Mouse (Mus musculus): ENCODE data around the gene Zfp280c. TPM values are rescaled to one million over a fixed set of nuclear protein-coding genes. Genes with fewer than 3 reads are reported as not detected.
A peak's percentile ranks its signal among the peaks of the same experiment; 100 is the strongest.

The Zfp280c gene
- polyA plus RNA-seq, 1 experiment from 2014 or later, result 5.0 TPM

GRCm38 (mm10) chrX:48525332-48525731 lies 69.0 kb downstream of the Zfp280c start:
- no peak for ATAC-seq
- DNase-seq (ENCODE audit: low spot score), result no peak
- TF ChIP-seq EP300 (IDR thresholded peaks at IDR 0.05) (no peak), CTCF (IDR thresholded peaks at IDR 0.05) (no peak)
- Histone ChIP-seq H3K4me2 (replicated peaks; ENCODE audit: low read depth, low read length) (no peak overlapping the region), H3K9ac (replicated peaks; ENCODE audit: low read depth) (no peak overlapping the region), H3K27ac (ENCODE audit: low read length) (no peak overlapping the region), H3K4me1 (ENCODE audit: insufficient read depth, low read depth, low read length) (no peaks in the 10 kb centered on the region), H3K36me3 (ENCODE audit: insufficient read depth, low read length) (no peaks in the 10 kb centered on the region), H3K4me3 (ENCODE audit: low read depth, low read length) (no peak overlapping the region), H3K9me3 (ENCODE audit: low read length) (no peaks in the 10 kb centered on the region), H3K27me3 (replicated peaks; ENCODE audit: insufficient read depth, low read length) (no peaks in the 10 kb centered on the region)
- WGBS, result 70% methylated on average over 1 of the region's 1 CpGs

DNA sequence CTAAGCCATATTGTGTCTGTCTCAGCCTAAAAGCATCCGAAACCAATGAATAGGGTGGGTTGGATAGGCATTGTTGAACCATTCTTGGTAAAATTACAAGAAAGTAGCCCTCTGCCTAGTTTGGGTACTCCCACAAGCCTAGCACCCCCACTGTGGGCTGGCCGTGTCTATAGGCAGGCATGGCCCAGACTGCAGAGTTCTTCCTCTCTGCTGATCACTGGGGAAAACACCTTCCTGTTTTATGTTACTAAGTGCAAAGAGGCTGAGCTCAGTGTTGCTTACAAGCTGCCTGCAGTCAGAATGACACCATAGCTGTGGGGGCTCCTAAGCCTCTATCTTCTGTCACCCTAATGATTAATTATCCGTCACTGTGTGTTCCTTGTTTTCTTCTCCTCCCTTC lies 70.8 kb downstream of the Zfp280c start:
- 52% methylated on average over 3 of the region's 3 CpGs for WGBS
- no peaks in the 10 kb centered on the region for H3K36me3 ChIP-seq (ENCODE audit: insufficient read depth, low read length)

DNA sequence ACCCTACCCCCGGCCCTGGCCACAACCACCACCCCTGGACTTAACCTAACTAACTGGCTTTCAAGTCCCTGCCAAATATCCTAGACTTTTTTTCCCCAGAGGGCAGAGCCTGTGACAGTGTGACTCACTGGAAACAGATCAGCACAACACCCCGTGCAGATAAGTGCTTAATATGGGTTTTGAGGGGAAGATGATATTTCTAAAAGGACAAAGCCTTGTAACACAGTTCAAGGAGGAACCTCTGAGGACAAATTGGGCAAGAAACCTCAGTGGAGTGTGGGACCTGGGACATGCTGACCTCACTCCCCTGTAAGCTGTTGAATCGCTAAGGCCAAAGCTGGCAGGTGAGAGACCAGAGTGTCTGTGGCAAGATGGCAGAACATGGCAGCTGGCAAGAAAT lies 72.7 kb downstream of the Zfp280c start:
- no peak overlapping the region for H3K27ac ChIP-seq (ENCODE audit: low read length)
- WGBS, result 73% methylated on average over 3 of the region's 3 CpGs
- no peak overlapping the region for H3K4me3 ChIP-seq (ENCODE audit: low read depth, low read length)
- H3K9ac ChIP-seq (replicated peaks; ENCODE audit: low read depth), result no peak overlapping the region
- DNase-seq (ENCODE audit: low spot score) (no peak), ATAC-seq (no peak)
- no peak for TF ChIP-seq CTCF (IDR thresholded peaks at IDR 0.05)
- no peak for TF ChIP-seq EP300 (IDR thresholded peaks at IDR 0.05)
- no peaks in the 10 kb centered on the region for H3K36me3 ChIP-seq (ENCODE audit: insufficient read depth, low read length)
- no peaks in the 10 kb centered on the region for H3K27me3 ChIP-seq (replicated peaks; ENCODE audit: insufficient read depth, low read length)
- no peaks in the 10 kb centered on the region for H3K9me3 ChIP-seq (ENCODE audit: low read length)
- no peak overlapping the region for H3K4me2 ChIP-seq (replicated peaks; ENCODE audit: low read depth, low read length)
- no peaks in the 10 kb centered on the region for H3K4me1 ChIP-seq (ENCODE audit: insufficient read depth, low read depth, low read length)

More for the DNA sequence above, 70.8 kb downstream of the Zfp280c start:
- H3K27me3 ChIP-seq (replicated peaks; ENCODE audit: insufficient read depth, low read length), result no peaks in the 10 kb centered on the region
- no peak overlapping the region for H3K27ac ChIP-seq (ENCODE audit: low read length)
- TF ChIP-seq EP300 (IDR thresholded peaks at IDR 0.05), result no peak
- TF ChIP-seq CTCF (IDR thresholded peaks at IDR 0.05), result no peak
- ATAC-seq, result no peak
- H3K9ac ChIP-seq (replicated peaks; ENCODE audit: low read depth), result no peak overlapping the region
- H3K4me3 ChIP-seq (ENCODE audit: low read depth, low read length), result no peak overlapping the region
- no peak for DNase-seq (ENCODE audit: low spot score)
- no peak overlapping the region for H3K4me2 ChIP-seq (replicated peaks; ENCODE audit: low read depth, low read length)
- H3K4me1 ChIP-seq (ENCODE audit: insufficient read depth, low read depth, low read length), result no peaks in the 10 kb centered on the region
- no peaks in the 10 kb centered on the region for H3K9me3 ChIP-seq (ENCODE audit: low read length)

GRCm38 (mm10) chrX:48519549-48520085 lies 74.7 kb downstream of the Zfp280c start:
- ATAC-seq (no peak), DNase-seq (ENCODE audit: low spot score) (no peak)
- no peaks in the 10 kb centered on the region for H3K9me3 ChIP-seq (ENCODE audit: low read length)
- peak overlapping the region; percentile 29 for H3K4me3 ChIP-seq (ENCODE audit: low read depth, low read length)
- H3K27ac ChIP-seq (ENCODE audit: low read length), result no peak overlapping the region
- H3K9ac ChIP-seq (replicated peaks; ENCODE audit: low read depth), result no peak overlapping the region
- peak overlapping the region; percentile 63 for H3K4me2 ChIP-seq (replicated peaks; ENCODE audit: low read depth, low read length)
- no peaks in the 10 kb centered on the region for H3K4me1 ChIP-seq (ENCODE audit: insufficient read depth, low read depth, low read length)
- no peaks in the 10 kb centered on the region for H3K27me3 ChIP-seq (replicated peaks; ENCODE audit: insufficient read depth, low read length)
- TF ChIP-seq EP300 (IDR thresholded peaks at IDR 0.05) (no peak), CTCF (IDR thresholded peaks at IDR 0.05) (no peak; the same call in 1 of the 2 replicates)
- no peaks in the 10 kb centered on the region for H3K36me3 ChIP-seq (ENCODE audit: insufficient read depth, low read length)
- WGBS, result 23% methylated on average over 20 of the region's 20 CpGs

DNA sequence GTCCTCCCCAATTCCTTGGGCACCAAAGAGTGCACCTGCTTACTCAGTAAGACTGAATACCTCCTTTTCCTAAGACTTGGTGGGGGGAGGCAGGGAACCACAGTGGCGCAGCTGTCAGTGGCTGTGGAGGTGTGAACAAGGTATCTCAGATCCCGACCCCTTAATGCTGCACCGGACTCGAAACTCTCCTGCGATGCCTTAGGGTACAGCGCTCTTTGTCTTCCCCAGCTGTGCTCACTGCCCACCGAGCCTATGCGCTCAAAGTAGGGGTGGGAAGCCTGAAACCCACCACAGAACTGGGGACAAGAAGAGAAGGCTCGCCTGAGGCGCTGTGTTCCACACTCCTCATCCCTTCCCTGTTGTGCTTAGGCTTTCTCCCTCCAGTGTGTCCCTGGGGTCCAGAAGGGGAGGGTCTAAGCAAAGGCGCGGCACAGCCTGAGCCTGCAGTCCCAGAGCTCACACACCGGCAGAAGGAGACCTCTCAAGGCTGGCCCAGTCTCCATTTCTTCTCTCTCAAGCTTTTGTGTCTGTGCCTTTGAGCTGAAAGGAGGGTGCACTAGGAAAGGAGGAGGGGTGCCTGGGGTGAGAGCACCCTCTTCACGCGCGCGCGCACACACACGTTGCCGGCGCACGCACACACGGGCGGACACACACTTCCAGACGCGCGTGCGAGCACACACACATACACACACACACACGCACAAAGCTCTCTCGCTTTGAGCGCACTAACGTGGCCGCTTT lies 75.3 kb downstream of the Zfp280c start, which contains the start of gene Rab33a:
TSS of gene Rab33a (plus strand) at position 478 of the 741 bp plus-strand sequence.
- H3K9ac ChIP-seq (replicated peaks; ENCODE audit: low read depth), result no peak within 1 kb of the TSS
- no peaks in the 10 kb centered on the region for H3K4me1 ChIP-seq (ENCODE audit: insufficient read depth, low read depth, low read length)
- ATAC-seq, result no peak
- H3K4me3 ChIP-seq (ENCODE audit: low read depth, low read length), result peak within 1 kb of the TSS; percentile 29
- H3K36me3 ChIP-seq (ENCODE audit: insufficient read depth, low read length), result no peaks in the 10 kb centered on the region
- H3K27ac ChIP-seq (ENCODE audit: low read length), result no peak within 1 kb of the TSS
- TF ChIP-seq CTCF (IDR thresholded peaks at IDR 0.05) (no peak), EP300 (IDR thresholded peaks at IDR 0.05) (no peak)
- H3K27me3 ChIP-seq (replicated peaks; ENCODE audit: insufficient read depth, low read length), result no peaks in the 10 kb centered on the region
- WGBS, result 14% methylated on average over 32 of the region's 33 CpGs
- peak within 1 kb of the TSS; percentile 63 for H3K4me2 ChIP-seq (replicated peaks; ENCODE audit: low read depth, low read length)
- no peak for DNase-seq (ENCODE audit: low spot score)
- H3K9me3 ChIP-seq (ENCODE audit: low read length), result no peaks in the 10 kb centered on the region

DNA sequence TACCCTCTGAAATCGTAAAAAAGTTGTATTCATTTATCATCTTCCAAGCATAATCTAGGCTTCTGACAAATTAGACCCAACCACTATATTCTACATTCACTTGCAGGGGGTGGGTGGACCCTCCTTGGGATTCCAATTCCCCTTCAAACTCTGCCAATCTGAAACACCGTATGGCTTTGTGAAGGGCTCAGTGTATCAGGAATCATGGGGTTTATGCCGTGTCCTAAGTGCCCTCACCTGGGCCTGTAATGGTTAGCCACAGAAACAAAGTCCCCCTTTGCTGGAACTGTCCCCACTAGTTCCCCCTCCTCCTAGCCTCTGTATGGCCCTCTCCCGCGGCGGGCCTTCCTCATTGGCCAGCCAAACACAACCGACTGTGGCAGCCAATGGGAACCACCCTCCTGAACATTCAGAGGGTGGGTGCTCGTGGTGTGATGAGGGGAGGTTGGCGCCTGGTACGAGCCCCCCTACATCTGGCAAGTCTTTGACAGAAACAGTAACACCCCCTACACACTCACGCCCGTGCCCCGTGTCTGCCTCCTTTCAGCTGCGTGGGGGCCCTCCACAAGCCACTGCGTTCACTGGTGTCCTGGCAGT lies 76.0 kb downstream of the Zfp280c start:
- TF ChIP-seq EP300 (IDR thresholded peaks at IDR 0.05), result no peak
- no peak for TF ChIP-seq CTCF (IDR thresholded peaks at IDR 0.05)
- Histone ChIP-seq H3K9me3 (ENCODE audit: low read length) (no peaks in the 10 kb centered on the region), H3K27ac (ENCODE audit: low read length) (no peak overlapping the region), H3K27me3 (replicated peaks; ENCODE audit: insufficient read depth, low read length) (no peaks in the 10 kb centered on the region), H3K4me1 (ENCODE audit: insufficient read depth, low read depth, low read length) (no peaks in the 10 kb centered on the region), H3K4me2 (replicated peaks; ENCODE audit: low read depth, low read length) (peak overlapping the region; percentile 63), H3K36me3 (ENCODE audit: insufficient read depth, low read length) (no peaks in the 10 kb centered on the region), H3K4me3 (ENCODE audit: low read depth, low read length) (peak overlapping the region; percentile 29; the same call in 1 of the 2 replicates), H3K9ac (replicated peaks; ENCODE audit: low read depth) (no peak overlapping the region)
- no peak for ATAC-seq
- WGBS, result 24% methylated on average over 15 of the region's 15 CpGs
- DNase-seq (ENCODE audit: low spot score), result no peak
